Mouse (Mus musculus) midbrain, embryonic 12.5 days (tissue): Measurements from ENCODE around the gene Dzip1. TPM values are rescaled to one million over a fixed set of nuclear protein-coding genes. Genes with fewer than 3 reads are reported as not detected.

Source experiments
- ATAC-seq: fragments of 200-750 bp; cut with Nextera tagmentation; 2 replicates; pipeline ENCODE4 v1.8.0; 2017; ENCODE audit warnings: low read depth, moderate TSS enrichment, moderate library complexity; ENCODE audit not compliant: low FRiP score
- H3K27ac ChIP-seq: fragments of 300-500 bp; sonication (generic); replicated peaks from 2 replicates; pipeline ENCODE4 v1.5.1; 2016; ENCODE audit warnings: mild to moderate bottlenecking
- H3K27me3 ChIP-seq: fragments of 300-500 bp; sonication (generic); 2 replicates; pipeline ENCODE4 v1.6.1; 2016; ENCODE audit warnings: mild to moderate bottlenecking
- H3K36me3 ChIP-seq: fragments of 300-500 bp; sonication (generic); 2 replicates; pipeline ENCODE4 v1.6.1; 2016
- H3K4me1 ChIP-seq: fragments of 300-500 bp; sonication (generic); 2 replicates; pipeline ENCODE4 v1.6.1; 2016
- H3K4me2 ChIP-seq: fragments of 300-500 bp; sonication (generic); replicated peaks from 2 replicates; pipeline ENCODE4 v1.6.1; 2016; ENCODE audit warnings: mild to moderate bottlenecking, moderate library complexity
- H3K4me3 ChIP-seq: fragments of 300-500 bp; sonication (generic); 2 replicates; pipeline ENCODE4 v1.5.1; 2016; ENCODE audit warnings: mild to moderate bottlenecking
- H3K9ac ChIP-seq: fragments of 300-500 bp; sonication (generic); replicated peaks from 2 replicates; pipeline ENCODE4 v1.6.1; 2016; ENCODE audit warnings: mild to moderate bottlenecking, moderate library complexity
- H3K9me3 ChIP-seq: fragments of 300-500 bp; sonication (generic); 2 replicates; pipeline ENCODE4 v1.6.1; 2016; ENCODE audit warnings: mild to moderate bottlenecking
- WGBS: fragments of 180-500 bp; shearing (Covaris S2); methylation state at CpG from one replicate; pipeline ENCODE4 v1.1.7; 2016; 5-methylcytosine and 5-hydroxymethylcytosine counted together
- polyA plus RNA-seq: library from polyadenylated mRNA; unstranded; fragments of >200 nt; fragmentation: Nextera tagmentation; extraction: Ambion mirVana; gene quantifications from 2 replicates; pipeline ENCODE4 v1.2.1, GENCODE M21; 2016

Gene Dzip1
- polyA plus RNA-seq, 1 experiment from 2014 or later: 45.4 TPM

GRCm38 (mm10) chr14:118919025-118919424 is 6.2 kb downstream of the Dzip1 start:
- H3K4me3 ChIP-seq: no peak overlapping the region
- WGBS: 71% methylated on average over 8 of the region's 8 CpGs
- H3K4me1 ChIP-seq: peaks cover 32% of the 10 kb centered on the region
- H3K27ac ChIP-seq: no peak overlapping the region
- peaks cover 15% of the 10 kb centered on the region for H3K27me3 ChIP-seq
- H3K4me2 ChIP-seq: no peak overlapping the region
- ATAC-seq: no peak
- H3K9me3 ChIP-seq: no peaks in the 10 kb centered on the region
- H3K9ac ChIP-seq: no peak overlapping the region
- peaks cover 32% of the 10 kb centered on the region for H3K36me3 ChIP-seq

GRCm38 (mm10) chr14:118913651-118914050 is 11.6 kb downstream of the Dzip1 start:
- H3K4me1 ChIP-seq: no peaks in the 10 kb centered on the region
- no peak overlapping the region for H3K27ac ChIP-seq
- H3K9me3 ChIP-seq: no peaks in the 10 kb centered on the region
- H3K27me3 ChIP-seq: no peaks in the 10 kb centered on the region
- WGBS: 82% methylated on average over 5 of the region's 5 CpGs
- no peak overlapping the region for H3K4me3 ChIP-seq
- ATAC-seq: no peak
- H3K36me3 ChIP-seq: peaks cover 75% of the 10 kb centered on the region
- H3K4me2 ChIP-seq: no peak overlapping the region
- no peak overlapping the region for H3K9ac ChIP-seq

- Histone ChIP-seq H3K4me3 (no peak overlapping the region), H3K4me2 (no peak overlapping the region), H3K27me3 (no peaks in the 10 kb centered on the region), H3K9ac (no peak overlapping the region), H3K27ac (no peak overlapping the region), H3K36me3 (peaks cover 84% of the 10 kb centered on the region), H3K9me3 (no peaks in the 10 kb centered on the region), H3K4me1 (no peaks in the 10 kb centered on the region)
- WGBS: 91% methylated on average over 6 of the region's 6 CpGs
- no peak for ATAC-seq
These were observed 13.7 kb downstream of the Dzip1 start for GRCm38 (mm10) chr14:118911521-118911920.

- Histone ChIP-seq H3K4me3 (no peak overlapping the region), H3K27ac (no peak overlapping the region), H3K4me1 (no peaks in the 10 kb centered on the region), H3K9me3 (no peaks in the 10 kb centered on the region), H3K9ac (no peak overlapping the region), H3K36me3 (peaks cover 84% of the 10 kb centered on the region), H3K27me3 (no peaks in the 10 kb centered on the region), H3K4me2 (no peak overlapping the region)
- ATAC-seq: peak; percentile 61
- WGBS: 73% methylated on average over 29 of the region's 29 CpGs
These were observed 14.7 kb downstream of the Dzip1 start for GRCm38 (mm10) chr14:118910332-118911222.

GRCm38 (mm10) chr14:118909872-118910271 is 15.4 kb downstream of the Dzip1 start:
- H3K4me3 ChIP-seq: no peak overlapping the region
- H3K4me1 ChIP-seq: no peaks in the 10 kb centered on the region
- no peak overlapping the region for H3K27ac ChIP-seq
- H3K4me2 ChIP-seq: no peak overlapping the region
- H3K9me3 ChIP-seq: no peaks in the 10 kb centered on the region
- no peak for ATAC-seq
- no peaks in the 10 kb centered on the region for H3K27me3 ChIP-seq
- no peak overlapping the region for H3K9ac ChIP-seq
- peaks cover 83% of the 10 kb centered on the region for H3K36me3 ChIP-seq
- 90% methylated on average over 8 of the region's 8 CpGs for WGBS

- ATAC-seq: no peak
- H3K36me3 ChIP-seq: peaks cover 81% of the 10 kb centered on the region
These were observed 17.7 kb downstream of the Dzip1 start for GRCm38 (mm10) chr14:118907592-118907991.

GRCm38 (mm10) chr14:118903867-118904562 is 21.2 kb downstream of the Dzip1 start:
- ATAC-seq: no peak
- Histone ChIP-seq H3K27me3 (no peaks in the 10 kb centered on the region), H3K4me3 (no peak overlapping the region), H3K27ac (no peak overlapping the region), H3K4me2 (no peak overlapping the region), H3K9ac (no peak overlapping the region), H3K4me1 (peaks cover 5% of the 10 kb centered on the region; the same call in 1 of the 2 replicates), H3K36me3 (peaks cover 80% of the 10 kb centered on the region), H3K9me3 (peaks cover 5% of the 10 kb centered on the region; the same call in 1 of the 2 replicates)
- 52% methylated on average over 6 of the region's 6 CpGs for WGBS

More at GRCm38 (mm10) chr14:118907592-118907991, 17.7 kb downstream of the Dzip1 start:
- Histone ChIP-seq H3K27ac (no peak overlapping the region), H3K9me3 (no peaks in the 10 kb centered on the region), H3K4me3 (no peak overlapping the region), H3K9ac (no peak overlapping the region), H3K4me2 (no peak overlapping the region), H3K4me1 (peaks cover 5% of the 10 kb centered on the region; the same call in 1 of the 2 replicates), H3K27me3 (no peaks in the 10 kb centered on the region)
- WGBS: 86% methylated on average over 8 of the region's 8 CpGs

GRCm38 (mm10) chr14:118903397-118903796 is 21.9 kb downstream of the Dzip1 start:
- WGBS: 84% methylated on average over 3 of the region's 3 CpGs
- peaks cover 82% of the 10 kb centered on the region for H3K36me3 ChIP-seq

GRCm38 (mm10) chr14:118900911-118901310 is 24.3 kb downstream of the Dzip1 start:
- Histone ChIP-seq H3K9me3 (peaks cover 5% of the 10 kb centered on the region; the same call in 1 of the 2 replicates), H3K4me1 (peaks cover 5% of the 10 kb centered on the region; the same call in 1 of the 2 replicates), H3K27me3 (no peaks in the 10 kb centered on the region), H3K36me3 (peaks cover 78% of the 10 kb centered on the region), H3K9ac (no peak overlapping the region), H3K4me2 (no peak overlapping the region), H3K4me3 (no peak overlapping the region), H3K27ac (no peak overlapping the region)
- ATAC-seq: no peak
- WGBS: 97% methylated on average over 1 of the region's 1 CpGs

More at GRCm38 (mm10) chr14:118903397-118903796, 21.9 kb downstream of the Dzip1 start:
- H3K4me2 ChIP-seq: no peak overlapping the region
- H3K9me3 ChIP-seq: peaks cover 5% of the 10 kb centered on the region; the same call in 1 of the 2 replicates
- no peak overlapping the region for H3K27ac ChIP-seq
- no peak for ATAC-seq
- H3K4me3 ChIP-seq: no peak overlapping the region
- H3K27me3 ChIP-seq: no peaks in the 10 kb centered on the region
- no peak overlapping the region for H3K9ac ChIP-seq
- H3K4me1 ChIP-seq: peaks cover 5% of the 10 kb centered on the region; the same call in 1 of the 2 replicates

- H3K9me3 ChIP-seq: peaks cover 5% of the 10 kb centered on the region; the same call in 1 of the 2 replicates
- no peak overlapping the region for H3K27ac ChIP-seq
- peaks cover 81% of the 10 kb centered on the region for H3K36me3 ChIP-seq
- H3K27me3 ChIP-seq: no peaks in the 10 kb centered on the region
- no peak overlapping the region for H3K4me3 ChIP-seq
- 86% methylated on average over 11 of the region's 11 CpGs for WGBS
- H3K4me2 ChIP-seq: no peak overlapping the region
- peaks cover 5% of the 10 kb centered on the region; the same call in 1 of the 2 replicates for H3K4me1 ChIP-seq
- no peak for ATAC-seq
- no peak overlapping the region for H3K9ac ChIP-seq
These were observed 25.3 kb downstream of the Dzip1 start for GRCm38 (mm10) chr14:118899940-118900339.

GRCm38 (mm10) chr14:118895655-118896054 is 29.6 kb downstream of the Dzip1 start:
- no peak overlapping the region for H3K4me2 ChIP-seq
- H3K27me3 ChIP-seq: no peaks in the 10 kb centered on the region
- no peaks in the 10 kb centered on the region for H3K4me1 ChIP-seq
- H3K4me3 ChIP-seq: no peak overlapping the region
- WGBS: 94% methylated on average over 10 of the region's 10 CpGs
- no peak overlapping the region for H3K27ac ChIP-seq
- H3K9me3 ChIP-seq: no peaks in the 10 kb centered on the region
- H3K36me3 ChIP-seq: peaks cover 88% of the 10 kb centered on the region
- no peak for ATAC-seq
- H3K9ac ChIP-seq: no peak overlapping the region

- ATAC-seq: no peak
- Histone ChIP-seq H3K4me1 (no peaks in the 10 kb centered on the region), H3K9me3 (no peaks in the 10 kb centered on the region), H3K27ac (no peak overlapping the region), H3K4me3 (no peak overlapping the region), H3K9ac (no peak overlapping the region), H3K27me3 (no peaks in the 10 kb centered on the region), H3K4me2 (no peak overlapping the region), H3K36me3 (peaks cover 84% of the 10 kb centered on the region)
- WGBS: 92% methylated on average over 7 of the region's 7 CpGs
These were observed 30.0 kb downstream of the Dzip1 start for GRCm38 (mm10) chr14:118895228-118895627.
